Mouse (Mus musculus) central nervous system, embryonic 18 days (tissue): ENCODE measurements around the gene Lsm11. TPM values are rescaled to one million over a fixed set of nuclear protein-coding genes. Genes with fewer than 3 reads are reported as not detected.

Experiments
- polyA plus RNA-seq: library from polyadenylated mRNA; depleted of rRNA; stranded (reverse); fragments of >200 nt; gene quantifications from 2 replicates; pipeline ENCODE4 v1.2.3, GENCODE M21; 2012; rRNA removed

Lsm11 gene
- 31.7 and 32.6 TPM in 2 replicates for polyA plus RNA-seq

DNA sequence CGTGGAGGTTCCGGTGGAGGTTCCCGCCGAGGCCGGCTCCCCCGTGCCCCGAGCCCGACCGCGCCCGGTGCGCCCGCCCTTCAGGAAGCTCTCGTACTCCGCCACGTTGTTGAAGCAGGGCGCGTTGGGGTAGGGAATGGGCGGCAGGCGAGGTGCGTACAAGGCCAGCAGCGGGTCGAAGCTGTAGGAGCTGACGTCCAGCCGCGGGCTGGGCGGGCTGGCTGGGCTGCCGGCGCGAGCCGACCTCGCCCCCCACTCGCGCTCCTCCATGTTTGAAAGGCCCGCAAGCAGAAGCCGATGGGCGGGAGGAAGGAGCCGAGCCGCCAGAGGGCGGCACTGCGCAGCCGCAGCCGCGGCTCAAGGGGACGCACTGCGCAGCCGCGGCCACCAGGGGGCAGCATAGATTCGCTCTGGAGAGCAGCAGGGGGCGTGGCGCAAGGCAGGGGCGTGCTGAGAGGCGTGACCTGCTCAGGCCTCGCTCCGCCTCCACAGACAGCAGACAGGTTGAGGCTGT, at the start of gene Lsm11:
Gene Lsm11, minus strand, starts transcription at position 293 of the 514 bp plus-strand sequence.

GRCm38 (mm10) chr11:45979946-45980892, 35.5 kb upstream of the Lsm11 start, which contains the start of gene Sox30:
Gene Sox30, plus strand, starts transcription at chr11:45980310.

DNA sequence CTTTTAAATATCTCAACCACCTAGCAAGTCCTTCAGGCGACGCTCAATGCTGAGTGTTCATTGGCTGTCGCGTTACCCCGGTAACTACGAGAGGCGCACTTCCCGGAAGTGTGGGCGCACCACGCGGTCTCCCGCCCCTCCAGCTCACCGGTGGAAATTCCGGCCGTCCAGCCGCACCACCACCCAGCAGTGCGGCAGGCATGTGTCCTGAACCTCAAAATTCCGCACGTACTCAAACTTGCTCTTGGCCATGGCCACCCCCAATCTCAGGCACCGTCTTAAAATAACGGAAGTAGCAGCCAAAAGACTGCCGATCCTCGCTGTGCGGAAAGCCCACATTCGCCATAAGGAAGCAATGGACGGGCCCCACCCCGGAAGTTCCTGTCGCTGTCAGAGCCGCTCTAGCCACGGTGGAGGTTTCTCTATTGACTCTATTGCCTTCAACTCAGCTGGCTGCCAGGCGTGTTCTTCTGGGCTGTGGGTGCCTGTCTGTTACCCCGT, 10.4 kb upstream of the Lsm11 start, which contains the start of gene Thg1l:
Gene Thg1l, minus strand, starts transcription at position 368 of the 501 bp plus-strand sequence.

Other genes starting within 250 kb of the Lsm11 start
- gene Clint1, start 92.9 kb downstream of the Lsm11 start, polyA plus RNA-seq = 44.6 and 47.2 TPM in 2 replicates
- 11.8 and 11.9 TPM in 2 replicates for gene Thg1l, start 10.6 kb upstream of the Lsm11 start, polyA plus RNA-seq
- gene Sox30, start 35.4 kb upstream of the Lsm11 start, polyA plus RNA-seq = 0.19 and 0.35 TPM in 2 replicates
- 7.1 and 8.9 TPM in 2 replicates for gene Gm12166, start 107.4 kb upstream of the Lsm11 start, polyA plus RNA-seq
- 17.9 and 19.8 TPM in 2 replicates for gene Adam19, start 111.1 kb upstream of the Lsm11 start, polyA plus RNA-seq
- gene Nipal4, start 221.6 kb upstream of the Lsm11 start, polyA plus RNA-seq = 0.19 and 0.23 TPM in 2 replicates